Mouse (Mus musculus) left cerebral cortex, postnatal 25 days (tissue): ENCODE data around the gene Cntnap5a. TPM values are rescaled to one million over a fixed set of nuclear protein-coding genes. Genes with fewer than 3 reads are reported as not detected.
A peak's percentile ranks its signal among the peaks of the same experiment; 100 is the strongest.

ENCODE experiments used
- DNase-seq, 2 experiments: peaks; one replicate each; pipeline ENCODE4 v3.0.0; 2022; ENCODE audit warnings: low spot score in 2 of 2, mixed read lengths in 1 of 2
- intact Hi-C: fragments of 180-260 bp; cut with DNase I; formaldehyde crosslinking; loops from one replicate; pipeline ENCODE4 v1.15.1; 2025
- total RNA-seq, 2 experiments: library from RNA; stranded (reverse); gene quantifications; 2 replicates each; pipeline ENCODE4 v1.2.3; 2021

Cntnap5a gene
- total RNA-seq: 10 to 100 TPM; 32.6 to 34.7 TPM

GRCm38 (mm10) chr1:115684518-115685368 lies at the start of gene Cntnap5a:
Gene Cntnap5a (plus strand): TSS chr1:115684756.
- peak; percentile 64 to 71 for DNase-seq
- intact Hi-C loops: loop anchor here (5.0 to 10.0 kb wide), 3 partner anchors 260 to 1438 kb away; no protein-coding TSS in a partner anchor

- intact Hi-C loops: no loop called here
- peak in 1 of 2 experiments; percentile 8 for DNase-seq
These were observed 37.6 kb upstream of the Cntnap5a start for GRCm38 (mm10) chr1:115646921-115647320.

DNA sequence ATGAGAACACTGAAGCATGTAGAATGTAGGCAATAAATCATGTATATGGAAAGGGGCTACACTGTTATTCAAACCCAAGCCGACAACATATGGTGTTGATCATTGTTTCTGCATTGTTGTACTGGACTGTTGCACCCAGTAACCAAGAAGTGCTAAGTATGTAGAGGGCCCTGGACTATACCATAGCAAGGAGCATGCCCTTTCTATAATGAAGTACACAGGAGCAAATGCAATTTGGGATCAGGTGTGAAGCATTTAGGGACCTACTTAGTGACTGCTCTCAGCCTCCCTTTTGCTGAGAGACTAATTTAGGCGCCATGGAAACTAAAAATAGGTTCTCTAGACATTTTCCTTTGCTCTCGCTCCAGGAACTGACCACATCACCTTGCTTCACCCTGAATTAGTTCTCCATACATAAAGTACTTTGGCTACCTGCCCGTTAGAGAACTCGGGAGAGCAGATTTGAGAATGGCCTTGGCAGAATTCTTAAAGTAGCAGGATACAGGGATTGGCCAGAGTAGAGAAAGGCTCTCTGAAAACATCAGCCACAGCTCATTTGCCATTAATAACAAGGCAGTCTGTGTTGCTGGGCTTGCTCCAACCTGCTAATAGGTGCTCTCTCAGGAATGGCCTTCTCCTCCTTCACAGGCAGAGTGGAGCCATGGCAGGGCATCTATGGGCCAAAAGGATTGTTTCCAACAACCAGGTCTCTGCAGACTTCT lies 26.1 kb upstream of the Cntnap5a start:
- no peak for DNase-seq
- intact Hi-C loops: no loop called here

DNA sequence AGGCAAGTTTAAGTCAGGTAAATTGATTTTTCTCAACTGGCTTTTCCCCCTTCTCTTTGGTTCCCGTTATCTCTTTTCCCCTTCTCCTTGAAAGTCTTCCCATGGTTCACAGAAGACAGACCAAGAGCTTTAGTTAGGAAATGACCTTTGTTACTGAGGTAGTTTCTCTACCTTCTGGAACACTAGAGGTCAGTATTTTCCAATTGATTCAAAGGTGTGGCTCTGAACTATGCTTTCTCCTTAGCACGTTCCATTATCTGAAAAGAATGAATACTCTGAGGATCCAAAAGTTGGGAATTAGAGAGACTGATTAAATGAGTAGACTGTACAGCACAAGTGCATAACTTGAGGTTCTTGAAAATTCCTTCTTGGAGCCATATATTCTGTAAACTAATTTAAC lies 1.9 kb downstream of the Cntnap5a start:
- intact Hi-C loops: loop anchor here (5.0 to 10.0 kb wide), 3 partner anchors 258 to 1436 kb away; no protein-coding TSS in a partner anchor
- no peak for DNase-seq

DNA sequence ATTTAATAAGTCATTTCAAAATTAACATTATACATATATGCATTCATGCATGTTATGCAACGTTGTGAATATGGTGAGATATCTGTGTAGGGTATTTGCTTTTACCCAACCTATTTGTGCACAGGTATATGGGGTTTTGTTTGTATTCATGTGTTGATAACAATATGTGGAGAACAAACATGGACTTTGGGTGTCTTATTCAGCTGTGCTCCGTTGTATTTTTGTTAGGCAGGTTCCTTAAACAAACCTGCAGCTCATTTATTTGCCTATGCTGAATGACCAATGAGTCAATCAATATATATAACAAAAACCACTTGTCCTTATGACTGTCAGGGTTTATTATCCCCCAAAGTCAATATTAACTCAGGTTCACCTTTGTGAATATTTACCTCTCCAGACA lies 15.2 kb downstream of the Cntnap5a start:
- intact Hi-C loops: no loop called here
- DNase-seq: no peak

GRCm38 (mm10) chr1:115742556-115742955 lies 58.0 kb downstream of the Cntnap5a start:
- DNase-seq: no peak
- intact Hi-C loops: no loop called here

- DNase-seq: peak; percentile 36 to 79
- intact Hi-C loops: no loop called here
These were observed 61.0 kb downstream of the Cntnap5a start for GRCm38 (mm10) chr1:115745569-115745968.

DNA sequence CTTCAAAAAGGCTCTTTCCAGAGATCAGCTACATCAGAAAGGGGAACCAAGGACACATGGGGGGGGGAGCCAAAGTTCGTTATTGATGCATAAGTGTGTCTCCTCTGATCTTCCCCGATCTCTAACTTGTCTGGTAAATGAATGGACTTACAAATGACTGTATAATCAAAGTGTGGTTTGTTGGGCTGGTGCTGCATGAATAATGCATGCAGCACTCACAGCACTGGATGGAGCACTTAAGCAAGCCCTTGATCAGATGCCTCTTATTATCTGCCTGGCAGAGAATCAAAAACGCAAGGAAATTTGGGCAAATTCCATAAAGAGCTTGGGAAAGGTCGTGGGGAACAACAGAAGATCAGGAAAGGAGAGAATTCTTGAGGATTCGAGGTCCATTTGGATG lies 100.2 kb downstream of the Cntnap5a start:
- peak in 1 of 2 experiments; percentile 9 for DNase-seq

DNA sequence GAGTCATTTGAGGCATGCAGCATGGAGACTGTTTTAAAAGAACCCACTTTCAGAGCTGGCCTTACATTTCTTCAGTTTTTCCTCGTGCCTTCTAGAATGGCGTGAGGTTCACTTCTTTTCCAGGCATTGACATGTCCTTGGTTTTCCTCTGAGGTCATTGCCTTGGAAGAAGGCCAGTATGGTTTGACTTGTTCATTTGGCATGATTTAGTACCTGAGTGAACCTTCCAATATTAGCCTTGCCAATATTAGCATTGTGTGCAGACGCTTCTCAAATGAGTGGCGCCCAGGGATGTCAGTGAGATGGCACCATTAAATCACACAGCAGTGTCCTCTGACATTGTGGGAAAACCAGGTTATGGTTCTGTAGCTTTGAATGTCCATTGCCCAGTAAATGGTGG lies 158.0 kb downstream of the Cntnap5a start:
- intact Hi-C loops: no loop called here

More for the DNA sequence above, 100.2 kb downstream of the Cntnap5a start:
- intact Hi-C loops: no loop called here

DNA sequence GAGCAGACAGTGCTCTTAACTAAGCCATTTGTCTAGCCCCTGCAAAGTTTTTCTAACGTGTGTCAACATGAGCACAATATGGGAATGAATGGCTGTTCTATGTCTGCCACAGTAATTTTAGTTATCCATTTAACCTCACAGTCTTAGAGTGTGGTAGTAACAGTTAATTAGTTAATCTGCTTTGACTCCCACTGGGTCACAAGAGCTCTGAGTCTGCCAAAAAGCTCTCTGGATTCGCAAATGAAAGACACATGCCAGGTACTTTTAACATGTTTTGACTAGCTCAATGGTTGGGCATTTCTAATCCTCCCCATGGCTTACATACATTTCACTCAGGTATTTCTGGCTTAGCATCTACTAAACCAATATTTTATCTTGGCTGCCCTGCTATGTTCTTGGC lies 163.0 kb downstream of the Cntnap5a start:
- intact Hi-C loops: no loop called here
- no peak for DNase-seq

More for the DNA sequence above, 158.0 kb downstream of the Cntnap5a start:
- DNase-seq: no peak

GRCm38 (mm10) chr1:115852206-115852605 lies 167.7 kb downstream of the Cntnap5a start:
- DNase-seq: peak in 1 of 2 experiments; percentile 71
- intact Hi-C loops: no loop called here

DNA sequence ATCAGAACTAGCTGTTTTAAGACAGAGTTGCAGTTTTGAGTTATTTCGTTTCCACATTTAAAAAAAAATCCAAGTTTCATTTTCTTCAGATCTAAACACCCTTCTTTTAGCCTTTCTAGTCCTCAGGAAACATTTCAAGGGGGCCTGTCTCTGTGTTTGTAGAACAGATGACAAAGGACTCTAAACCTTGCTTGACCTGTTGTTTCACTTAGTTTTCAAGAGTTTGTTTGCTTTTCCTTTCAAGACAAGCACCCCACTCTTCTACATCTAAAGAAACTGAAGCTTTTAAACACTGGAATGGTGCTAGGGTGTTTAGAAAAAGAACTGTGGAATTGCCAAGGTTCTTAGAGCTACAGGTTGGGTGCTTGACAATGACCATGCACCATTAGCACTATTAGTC lies 233.8 kb downstream of the Cntnap5a start:
- no peak for DNase-seq
- intact Hi-C loops: no loop called here

DNA sequence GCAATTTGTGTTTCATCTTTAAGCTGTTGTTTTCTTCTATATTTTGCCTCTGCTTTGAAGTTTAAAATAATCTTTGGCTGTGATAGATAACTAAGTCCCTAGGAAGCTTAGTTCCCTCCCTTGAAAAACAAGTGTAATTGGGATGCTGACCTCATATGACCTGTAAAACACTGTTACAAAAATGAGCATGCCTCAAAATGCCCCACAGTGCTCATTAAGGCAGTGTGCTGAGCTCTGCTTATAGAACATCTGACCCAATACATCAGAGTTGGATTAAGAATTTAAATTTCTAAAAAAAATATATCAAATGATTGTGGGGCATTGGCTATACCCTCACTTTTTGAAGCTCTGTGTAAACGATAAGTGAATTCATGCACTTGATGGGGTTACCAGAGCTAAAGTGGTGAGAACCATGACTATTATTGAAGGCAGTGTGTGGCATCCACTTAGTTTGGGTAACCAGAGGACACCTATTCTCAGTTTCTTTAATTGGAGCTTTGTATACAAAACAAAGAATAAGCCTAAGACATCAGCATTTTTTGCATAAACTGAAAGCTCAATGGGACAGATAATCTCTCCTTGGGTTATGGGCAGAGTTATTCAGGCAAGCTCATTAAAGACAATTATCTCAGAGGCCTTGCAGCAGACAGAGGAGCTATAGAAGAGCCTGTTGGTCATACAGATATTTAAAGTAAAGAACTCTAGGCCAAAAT lies 241.6 kb downstream of the Cntnap5a start:
- intact Hi-C loops: no loop called here
- DNase-seq: no peak

GRCm38 (mm10) chr1:115932045-115932444 lies 247.5 kb downstream of the Cntnap5a start:
- intact Hi-C loops: no loop called here
- peak; percentile 35 to 47 for DNase-seq

GRCm38 (mm10) chr1:115945892-115946291 lies 261.3 kb downstream of the Cntnap5a start:
- peak; percentile 6 to 70 for DNase-seq
- intact Hi-C loops: loop anchor here (1.0 to 10.0 kb wide), 2 partner anchors 246 to 261 kb away; partner anchors contain the start of gene Cntnap5a

DNA sequence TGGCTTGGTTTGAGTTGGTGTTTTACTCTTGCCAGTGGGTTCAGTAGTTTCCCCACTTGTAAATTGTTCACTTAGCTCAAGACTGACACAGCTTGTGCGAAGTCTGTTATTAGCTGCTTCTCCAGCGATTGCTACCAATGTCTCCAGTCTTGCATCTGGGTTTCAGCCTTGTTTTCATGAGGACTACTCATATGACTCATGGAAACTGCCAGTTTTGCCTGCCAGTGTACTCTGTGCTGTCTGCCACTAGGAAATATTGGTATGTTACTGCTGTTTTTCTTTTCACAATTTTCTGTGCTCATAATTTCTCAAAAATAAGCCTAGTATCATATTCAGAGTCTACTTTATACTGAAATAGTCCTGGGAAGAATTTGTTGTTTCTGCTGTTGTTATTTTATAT lies 272.0 kb downstream of the Cntnap5a start:
- peak in 1 of 2 experiments; percentile 18 for DNase-seq
- intact Hi-C loops: no loop called here

GRCm38 (mm10) chr1:115964993-115965575 lies 280.5 kb downstream of the Cntnap5a start:
- peak; percentile 12 to 74 for DNase-seq

DNA sequence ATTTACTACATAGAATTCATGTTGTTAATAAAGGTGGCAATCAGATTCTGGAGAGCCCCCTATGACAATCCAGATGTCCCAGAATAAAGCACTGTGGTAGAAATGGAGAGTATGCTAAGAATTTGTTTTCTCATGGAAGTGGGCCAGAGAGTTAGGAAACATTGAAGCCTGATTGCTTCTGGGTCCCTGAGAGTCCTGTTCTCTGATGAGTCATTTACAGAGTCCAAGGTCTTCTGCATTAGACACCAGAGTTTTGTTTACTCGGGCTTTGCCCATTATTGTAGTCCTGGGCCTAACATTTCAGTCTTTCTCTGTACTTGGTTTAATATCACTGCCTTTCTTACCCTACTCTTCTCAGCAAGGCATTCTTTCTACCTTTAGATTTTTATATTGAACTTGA lies 305.6 kb downstream of the Cntnap5a start:
- no peak for DNase-seq
- intact Hi-C loops: no loop called here

More at GRCm38 (mm10) chr1:115964993-115965575, 280.5 kb downstream of the Cntnap5a start:
- intact Hi-C loops: no loop called here

DNA sequence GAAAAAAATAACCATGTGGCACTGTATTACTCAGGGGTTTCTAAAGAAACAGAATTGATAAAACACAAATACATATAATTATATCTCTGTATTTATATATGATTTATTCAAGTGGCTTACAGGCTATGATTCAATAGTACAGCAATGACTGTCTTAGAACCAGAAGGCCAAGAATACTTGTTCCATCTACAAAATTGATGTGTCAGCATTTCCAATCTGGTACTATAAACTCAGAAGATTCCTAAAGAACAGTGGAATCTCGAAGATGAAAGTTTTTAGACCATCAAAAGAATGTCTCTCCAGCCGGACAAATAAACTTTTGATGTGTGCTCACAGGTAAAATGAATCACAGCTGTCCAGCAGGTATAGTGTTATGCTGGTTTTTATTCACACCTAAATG lies 331.2 kb downstream of the Cntnap5a start:
- no peak for DNase-seq
- intact Hi-C loops: no loop called here
